Mouse (Mus musculus) cortical plate, adult 2 months (tissue): ENCODE measurements at regions not wholly inside any gene's neighbourhood (a gene's known extent, or its start where the extent isn't known, plus 50 kb on each side); places are given as distances from the start of the nearest gene placed in this dataset.

Experiments
- CTCF ChIP-seq: fragments of 200-500 bp; IDR thresholded peaks from 2 replicates; pipeline ENCODE4 v1.5.1; 2011; ENCODE audit warnings: mild to moderate bottlenecking, control low read depth, low read length; ENCODE audit not compliant: insufficient read depth; ENCODE audit errors: extremely low read depth
- POLR2A ChIP-seq: fragments of 200-500 bp; IDR thresholded peaks from 2 replicates; pipeline ENCODE4 v1.6.1; 2011; ENCODE audit warnings: mild to moderate bottlenecking, low read length, control low read depth; ENCODE audit not compliant: insufficient read depth; ENCODE audit errors: extremely low read depth

- no peak for TF ChIP-seq CTCF
- TF ChIP-seq POLR2A, result no peak
Measured at GRCm38 (mm10) chr9:85379135-85379534, 52.0 kb upstream of the Tent5a start.
